Mouse (Mus musculus) gastrocnemius, adult 2 months (tissue): ENCODE results near the gene Hoxa10. TPM values are rescaled to one million over a fixed set of nuclear protein-coding genes. Genes with fewer than 3 reads are reported as not detected.
A peak's percentile ranks its signal among the peaks of the same experiment; 100 is the strongest.

Experiments
- DNase-seq: peaks from one replicate; pipeline ENCODE4 v3.0.0; 2022
- H3K27ac ChIP-seq: fragments of 200-600 bp; 2 replicates; pipeline ENCODE4 v1.8.1; 2022; ENCODE audit warnings: mild to moderate bottlenecking
- H3K4me3 ChIP-seq: fragments of 200-600 bp; 2 replicates; pipeline ENCODE4 v1.8.1; 2022; ENCODE audit warnings: mild to moderate bottlenecking, moderate library complexity
- CTCF ChIP-seq: fragments of 200-600 bp; IDR thresholded peaks from 2 replicates; pipeline ENCODE4 v1.8.1; 2022; ENCODE audit warnings: antibody characterized with exemption, mild to moderate bottlenecking, moderate library complexity
- intact Hi-C: fragments of 180-260 bp; cut with DNase I; formaldehyde crosslinking; loops from one replicate; pipeline ENCODE4 v1.15.1; 2025
- total RNA-seq, 2 experiments: library from RNA; stranded (reverse); gene quantifications; 2 replicates each; pipeline ENCODE4 v1.2.3; 2021

Hoxa10 gene
- total RNA-seq, 2 experiments from 2014 or later: 17.4 to 17.7 TPM

GRCm38 (mm10) chr6:52249415-52249738 is 8.7 kb upstream of the Hoxa10 start:
- H3K27ac ChIP-seq: peak overlapping the region; percentile 24; the same call in 1 of the 2 replicates
- peak overlapping the region; percentile 33 for H3K4me3 ChIP-seq
- no peak for TF ChIP-seq CTCF
- intact Hi-C loops: loop anchor here (5.0 kb wide), 1 partner anchor 1077 kb away; no protein-coding TSS in a partner anchor
- no peak for DNase-seq

- intact Hi-C loops: loop anchor here (5.0 kb wide), 1 partner anchor 1077 kb away; no protein-coding TSS in a partner anchor
- peak overlapping the region; percentile 41 for H3K4me3 ChIP-seq
- DNase-seq: no peak
- peak overlapping the region; percentile 25; the same call in 1 of the 2 replicates for H3K27ac ChIP-seq
- TF ChIP-seq CTCF: no peak
Observed at GRCm38 (mm10) chr6:52248638-52249414, 8.2 kb upstream of the Hoxa10 start.

- no peak for DNase-seq
- TF ChIP-seq CTCF: no peak
- H3K27ac ChIP-seq: peak overlapping the region; percentile 25; the same call in 1 of the 2 replicates
- intact Hi-C loops: loop anchor here (5.0 kb wide), 1 partner anchor 1076 kb away; no protein-coding TSS in a partner anchor
- peak overlapping the region; percentile 41 for H3K4me3 ChIP-seq
Observed at GRCm38 (mm10) chr6:52247766-52248637, 7.3 kb upstream of the Hoxa10 start.

- peak overlapping the region; percentile 77 for H3K4me3 ChIP-seq
- intact Hi-C loops: loop anchor here (5.0 kb wide), 1 partner anchor 1075 kb away; no protein-coding TSS in a partner anchor
- no peak for DNase-seq
- peak overlapping the region; percentile 86 for H3K27ac ChIP-seq
- no peak for TF ChIP-seq CTCF
Observed at GRCm38 (mm10) chr6:52246916-52247315, 6.3 kb upstream of the Hoxa10 start.

GRCm38 (mm10) chr6:52246403-52246803 is 5.7 kb upstream of the Hoxa10 start:
- peak overlapping the region; percentile 86 for H3K27ac ChIP-seq
- peak overlapping the region; percentile 77 for H3K4me3 ChIP-seq
- DNase-seq: no peak
- TF ChIP-seq CTCF: no peak
- intact Hi-C loops: loop anchor here (5.0 kb wide), 1 partner anchor 1074 kb away; no protein-coding TSS in a partner anchor

GRCm38 (mm10) chr6:52245757-52246142 is 5.1 kb upstream of the Hoxa10 start, which contains the start of gene Hoxa11:
Gene Hoxa11 (minus strand): TSS chr6:52245810.
- Histone ChIP-seq H3K27ac (peak within 1 kb of the TSS; percentile 86), H3K4me3 (peak within 1 kb of the TSS; percentile 77)
- no peak for TF ChIP-seq CTCF
- intact Hi-C loops: loop anchor here (5.0 kb wide), 1 partner anchor 1073 kb away; no protein-coding TSS in a partner anchor
- peak; percentile 56 for DNase-seq

GRCm38 (mm10) chr6:52245040-52245756 is 4.5 kb upstream of the Hoxa10 start:
- intact Hi-C loops: loop anchor here (5.0 kb wide), 1 partner anchor 1073 kb away; no protein-coding TSS in a partner anchor
- no peak for TF ChIP-seq CTCF
- H3K4me3 ChIP-seq: peak overlapping the region; percentile 77
- DNase-seq: peak; percentile 69
- H3K27ac ChIP-seq: peak overlapping the region; percentile 86

- DNase-seq: no peak
- intact Hi-C loops: loop anchor here (5.0 kb wide), 1 partner anchor 1072 kb away; no protein-coding TSS in a partner anchor
- H3K27ac ChIP-seq: peak overlapping the region; percentile 86
- peak overlapping the region; percentile 77 for H3K4me3 ChIP-seq
- TF ChIP-seq CTCF: no peak
Observed at GRCm38 (mm10) chr6:52244471-52245039, 3.9 kb upstream of the Hoxa10 start.

GRCm38 (mm10) chr6:52243681-52244121 is 3.0 kb upstream of the Hoxa10 start:
- peak; percentile 23 for DNase-seq
- H3K4me3 ChIP-seq: peak overlapping the region; percentile 32
- no peak for TF ChIP-seq CTCF
- intact Hi-C loops: no loop called here
- H3K27ac ChIP-seq: no peak overlapping the region; the same call in 1 of the 2 replicates

- Histone ChIP-seq H3K27ac (no peak overlapping the region), H3K4me3 (no peak overlapping the region)
- DNase-seq: no peak
- intact Hi-C loops: no loop called here
- TF ChIP-seq CTCF: no peak
Observed at GRCm38 (mm10) chr6:52242801-52243332, 2.2 kb upstream of the Hoxa10 start.

GRCm38 (mm10) chr6:52241001-52241621 is 457 bp upstream of the Hoxa10 start:
- no peak for TF ChIP-seq CTCF
- intact Hi-C loops: no loop called here
- Histone ChIP-seq H3K4me3 (peak overlapping the region; percentile 73), H3K27ac (peak overlapping the region; percentile 93)
- no peak for DNase-seq
